Mouse (Mus musculus): ENCODE measurements around the gene Ckap2.

GRCm38 (mm10) chr8:22197914-22198313, 12.3 kb upstream of the Ckap2 start:
- no peak for TF ChIP-seq CHD2 (IDR thresholded peaks at IDR 0.05; ENCODE audit: low read depth, low read length)
- TF ChIP-seq HCFC1 (IDR thresholded peaks at IDR 0.05; ENCODE audit: borderline replicate concordance, insufficient read depth, low read length): no peak
- TF ChIP-seq MAFK (IDR thresholded peaks at IDR 0.05; ENCODE audit: insufficient read depth, low read depth, low read length): no peak
- TF ChIP-seq ZNF384 (IDR thresholded peaks at IDR 0.05; ENCODE audit: low read depth, low read length): no peak
